Mouse (Mus musculus): Measurements from ENCODE around the gene Ift80.
"Not testable (repeated sequence)": the region's sequence is repeated elsewhere in the genome, so short reads cannot be mapped to it uniquely, and the experiment has no call there.

Ift80 gene

DNA sequence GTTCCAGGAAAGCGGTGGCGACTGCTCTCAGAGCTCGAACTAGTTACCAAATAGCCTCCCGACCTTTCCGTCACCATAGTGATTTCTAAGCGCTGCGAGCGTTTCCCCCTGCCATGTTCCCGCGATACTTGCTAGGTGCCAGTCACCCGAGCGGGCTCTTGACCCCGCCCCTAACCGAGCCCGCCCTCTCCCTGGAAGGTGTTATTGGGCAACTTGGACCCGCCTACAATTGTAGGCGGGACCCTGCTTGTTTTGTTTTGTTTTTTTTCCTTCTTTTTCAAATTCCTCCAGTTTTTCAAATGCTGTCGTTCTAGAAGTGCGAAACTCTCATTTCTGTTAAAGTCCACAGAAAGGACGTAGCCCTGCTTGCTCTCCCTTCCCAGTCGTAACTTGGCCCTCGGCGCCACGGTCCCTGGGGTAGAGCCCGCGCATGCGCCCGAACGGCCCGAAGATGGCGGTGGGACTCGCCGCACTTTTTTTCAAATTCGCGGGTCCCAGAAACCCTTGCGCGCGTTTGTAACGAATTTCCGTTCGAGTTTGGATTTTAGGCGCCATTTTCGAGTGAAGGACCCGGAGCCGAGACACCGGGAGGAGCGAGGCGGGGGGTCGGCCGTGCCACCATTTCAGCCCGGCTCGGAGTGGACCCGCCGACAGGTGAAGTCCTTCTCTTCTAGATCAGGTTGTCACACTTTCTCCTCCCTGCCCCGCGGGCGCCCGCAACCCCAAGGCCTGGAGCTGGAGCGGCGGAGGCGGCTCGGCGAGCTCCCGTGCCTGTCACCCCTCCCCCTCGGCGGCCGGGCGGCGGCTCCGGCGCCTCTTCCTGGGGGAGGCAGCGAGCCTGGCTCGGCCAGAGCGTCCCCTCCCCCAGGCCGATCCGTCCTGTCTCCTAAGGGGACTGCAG is at the start of gene Ift80, which contains the start of gene Smc4:
Gene Ift80, minus strand, starts transcription at position 134 of the 901 bp plus-strand sequence.
Gene Smc4, plus strand, starts transcription at position 302 of the 901 bp plus-strand sequence.
- peak; percentile 91 to 92 for DNase-seq (ENCODE audit: low spot score in 2 of 2)

DNA sequence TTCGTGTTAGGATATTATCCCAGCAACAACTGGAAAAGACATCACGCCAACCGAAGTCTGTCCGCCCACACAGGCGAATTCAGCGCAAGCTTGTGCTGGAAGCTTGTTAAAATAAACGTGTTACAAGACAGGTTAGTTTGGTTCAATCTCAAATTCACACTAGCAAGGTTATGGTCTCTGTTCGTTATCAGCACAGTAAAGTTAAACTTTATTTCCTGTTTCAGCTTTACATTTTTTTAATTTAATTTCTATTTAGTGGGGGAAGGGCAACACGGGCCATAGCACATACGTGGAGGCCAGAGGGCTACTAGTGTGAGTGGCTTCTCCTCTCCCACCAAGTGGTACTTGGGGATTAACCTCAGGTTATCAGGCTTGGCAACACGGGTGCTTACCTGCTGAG is 47.5 kb upstream of the Ift80 start:
- DNase-seq (ENCODE audit: low spot score in 2 of 2) = no peak

DNA sequence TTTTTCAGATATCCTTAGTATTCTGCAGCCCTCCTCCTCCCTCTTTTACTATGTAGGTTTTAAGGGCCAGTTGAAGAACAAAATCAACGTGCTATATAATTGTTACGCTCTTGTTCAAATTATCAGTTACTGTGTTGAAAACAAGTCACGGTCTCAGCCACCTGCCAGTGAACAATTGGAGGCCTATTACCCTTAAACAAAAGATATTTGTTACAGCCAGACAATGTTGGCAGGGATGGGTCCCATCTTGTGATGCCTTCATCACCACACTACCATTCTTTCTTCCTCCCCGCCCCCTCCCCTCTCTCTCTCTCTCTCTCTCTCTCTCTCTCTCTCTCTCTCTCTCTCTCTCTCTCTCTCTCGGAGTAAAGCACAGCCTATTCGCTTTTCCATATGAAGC is 44.6 kb upstream of the Ift80 start:
- no peak for DNase-seq (ENCODE audit: low spot score in 2 of 2)

DNA sequence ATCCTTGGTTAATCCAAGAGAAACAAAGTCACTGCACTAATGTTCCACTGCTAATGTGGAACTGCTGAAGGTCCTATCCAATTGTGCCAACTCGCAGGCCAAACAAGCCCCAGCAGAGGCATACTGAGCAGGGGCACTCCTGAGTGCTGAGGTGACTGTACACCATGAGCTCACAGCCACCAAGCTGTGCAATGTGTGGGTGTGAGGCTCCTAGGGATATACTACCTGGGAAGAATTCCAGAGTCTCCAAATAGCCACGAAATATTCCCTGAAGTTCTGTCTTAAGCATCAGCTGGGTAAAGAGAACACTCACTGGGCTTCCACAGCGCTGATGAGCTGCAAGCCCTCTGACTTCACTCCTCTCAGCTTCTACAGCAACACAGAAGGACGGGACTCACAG is 43.3 kb upstream of the Ift80 start:
- no peak for DNase-seq (ENCODE audit: low spot score in 2 of 2)

DNA sequence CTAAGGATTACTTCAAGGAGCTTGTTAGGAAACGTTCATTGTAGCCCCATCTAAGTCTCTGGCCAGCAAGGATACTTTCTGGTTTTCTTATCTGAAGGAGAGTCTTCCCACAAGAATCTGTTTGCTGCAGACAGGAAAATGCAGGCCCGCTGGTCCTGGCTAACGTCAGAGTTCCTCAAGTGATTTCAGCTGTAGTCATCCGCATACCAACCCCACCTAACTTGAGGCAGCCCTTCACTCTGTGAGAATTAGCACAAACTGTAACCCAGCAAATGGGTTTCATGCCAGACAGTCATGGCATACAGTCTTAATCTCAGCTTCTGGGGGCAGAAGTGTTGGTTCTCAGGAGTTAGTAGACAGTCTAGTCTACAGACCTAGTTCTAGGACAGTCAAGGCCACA is 42.1 kb upstream of the Ift80 start:
- no peak for DNase-seq (ENCODE audit: low spot score in 2 of 2)

DNA sequence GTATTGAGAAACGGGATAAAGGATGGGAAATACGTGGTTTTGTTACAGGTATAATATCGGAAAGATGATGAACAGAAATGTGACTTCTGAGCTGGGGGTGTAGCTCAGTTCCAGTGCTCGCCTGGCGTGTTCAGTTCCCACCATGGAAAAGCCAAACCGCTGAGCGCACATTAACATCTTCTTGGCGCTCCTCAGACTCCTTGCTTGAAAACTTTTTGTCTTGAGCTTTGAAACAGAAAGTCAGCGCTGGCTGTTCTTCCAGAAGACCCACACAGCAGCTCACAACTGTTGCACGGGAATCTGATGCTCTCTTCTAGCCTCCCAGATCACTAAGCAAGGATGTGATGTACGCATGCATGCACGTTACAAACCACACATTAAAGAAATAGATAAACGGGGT is 41.4 kb upstream of the Ift80 start:
- DNase-seq (ENCODE audit: low spot score in 2 of 2) = no peak

DNA sequence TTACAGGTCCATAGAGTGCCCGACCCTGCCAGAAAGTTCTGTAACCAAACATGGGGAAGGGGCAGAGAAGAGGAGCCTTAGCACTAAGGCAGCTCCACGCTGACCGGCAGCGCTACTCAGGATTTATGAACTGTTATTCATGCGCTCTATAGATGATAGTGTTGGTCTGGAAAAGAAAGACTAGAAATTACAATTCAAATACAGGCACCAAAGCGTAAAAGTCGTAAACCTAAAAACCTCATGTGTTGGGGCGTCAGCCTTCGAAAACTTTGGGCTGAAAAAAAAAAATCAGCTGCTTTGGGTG is 41.0 kb upstream of the Ift80 start:
- DNase-seq (ENCODE audit: low spot score in 2 of 2) = no peak

DNA sequence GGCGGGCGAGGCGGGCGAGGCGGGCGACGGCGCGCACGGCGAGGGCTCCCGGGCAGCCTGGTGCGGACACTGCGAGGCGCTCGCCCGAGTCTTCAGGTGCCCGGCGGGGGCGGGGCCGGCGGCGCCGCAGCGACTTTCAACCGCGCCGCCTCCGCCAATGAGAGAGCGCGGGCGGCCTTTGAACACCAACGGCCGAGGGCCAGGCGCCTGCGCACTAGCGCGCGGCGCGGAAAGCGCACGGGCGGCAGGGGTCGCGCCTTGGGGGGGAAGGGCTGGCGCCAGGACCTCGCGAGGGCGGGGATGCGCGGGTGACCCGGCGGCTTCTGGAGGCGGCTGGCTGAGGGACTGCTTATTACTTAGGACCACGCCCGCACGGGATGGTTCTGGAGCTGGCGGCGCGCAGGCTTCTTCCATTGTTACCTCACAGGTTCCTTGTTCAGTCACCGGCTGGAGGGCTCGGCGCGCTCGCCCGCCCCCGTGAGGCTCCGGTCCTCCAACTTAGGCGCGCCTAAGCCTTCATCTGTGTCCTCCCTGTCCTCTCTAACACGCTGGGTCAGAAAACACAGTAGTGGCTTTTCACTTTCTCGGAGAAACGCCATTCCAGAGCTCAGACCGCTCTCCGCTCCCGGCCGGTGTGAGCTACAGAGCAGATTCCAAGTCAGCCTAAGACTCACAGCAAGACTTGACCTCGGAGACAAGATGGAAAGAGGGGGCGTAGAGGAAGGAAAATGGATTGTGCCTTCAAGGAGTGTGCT is 40.5 kb upstream of the Ift80 start, which contains the start of gene Trim59:
Gene Trim59, minus strand, starts transcription at position 111 of the 755 bp plus-strand sequence.
- DNase-seq (ENCODE audit: low spot score in 2 of 2) = peak; percentile 70 to 74

DNA sequence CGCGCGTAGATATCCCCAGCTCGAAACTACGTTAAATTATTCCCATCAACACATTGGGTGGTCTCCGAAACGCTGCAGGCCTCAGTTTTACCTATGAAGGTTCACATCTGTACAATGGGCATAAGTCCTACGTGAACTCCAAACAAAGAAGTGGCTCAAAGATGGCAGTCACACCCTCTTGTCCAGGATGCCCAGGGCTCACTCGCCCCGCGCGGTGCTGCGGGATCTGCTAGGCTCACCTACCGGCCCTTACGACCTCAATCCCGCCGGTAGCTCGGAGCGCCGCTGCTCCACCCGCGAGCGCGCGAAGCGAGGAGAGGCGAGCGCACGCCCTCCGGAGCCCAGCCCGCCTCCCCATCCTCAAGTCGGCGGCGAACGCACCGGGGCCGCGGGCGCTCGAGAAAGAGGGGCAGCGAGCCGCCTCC is 39.8 kb upstream of the Ift80 start:
- peak; percentile 16 to 28 for DNase-seq (ENCODE audit: low spot score in 2 of 2)

DNA sequence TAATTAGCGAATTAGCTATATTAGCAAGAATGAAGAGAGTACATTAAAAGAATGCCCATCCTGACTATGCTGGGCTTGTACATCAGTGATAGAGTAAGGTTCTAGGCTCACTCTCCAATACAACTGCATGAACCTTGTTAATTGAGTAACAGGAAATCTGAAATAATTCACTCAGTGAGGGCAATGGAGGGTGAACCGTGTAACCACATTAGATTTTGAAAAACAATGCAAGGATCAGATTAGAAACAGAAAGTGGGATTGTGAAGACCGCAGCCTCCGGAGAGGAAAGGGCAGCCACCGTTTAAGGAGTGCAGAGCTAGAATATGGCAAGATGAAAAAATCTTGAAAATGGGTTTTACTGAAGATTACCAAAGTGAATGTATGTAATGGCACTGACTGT is 36.9 kb upstream of the Ift80 start:
- DNase-seq (ENCODE audit: low spot score in 2 of 2) = no peak

DNA sequence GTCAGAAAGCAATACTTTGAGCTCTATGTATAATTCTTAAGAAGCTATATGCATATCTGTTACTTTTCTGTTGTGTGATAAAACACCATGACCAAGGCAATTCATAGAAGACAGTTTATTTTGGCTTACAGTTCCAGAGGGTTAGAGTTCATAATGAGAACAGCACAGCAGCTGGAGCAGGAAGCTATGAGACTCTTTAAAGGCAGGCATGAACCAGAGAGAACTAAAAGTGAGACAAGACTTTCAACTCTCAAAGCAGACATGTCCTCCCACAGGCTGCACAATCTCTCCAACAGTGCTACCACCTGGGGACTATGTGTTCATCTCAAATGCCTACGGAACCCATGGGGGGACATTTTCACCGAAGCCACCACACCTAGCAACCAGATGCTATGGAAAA is 35.7 kb upstream of the Ift80 start:
- DNase-seq (ENCODE audit: low spot score in 2 of 2) = no peak

DNA sequence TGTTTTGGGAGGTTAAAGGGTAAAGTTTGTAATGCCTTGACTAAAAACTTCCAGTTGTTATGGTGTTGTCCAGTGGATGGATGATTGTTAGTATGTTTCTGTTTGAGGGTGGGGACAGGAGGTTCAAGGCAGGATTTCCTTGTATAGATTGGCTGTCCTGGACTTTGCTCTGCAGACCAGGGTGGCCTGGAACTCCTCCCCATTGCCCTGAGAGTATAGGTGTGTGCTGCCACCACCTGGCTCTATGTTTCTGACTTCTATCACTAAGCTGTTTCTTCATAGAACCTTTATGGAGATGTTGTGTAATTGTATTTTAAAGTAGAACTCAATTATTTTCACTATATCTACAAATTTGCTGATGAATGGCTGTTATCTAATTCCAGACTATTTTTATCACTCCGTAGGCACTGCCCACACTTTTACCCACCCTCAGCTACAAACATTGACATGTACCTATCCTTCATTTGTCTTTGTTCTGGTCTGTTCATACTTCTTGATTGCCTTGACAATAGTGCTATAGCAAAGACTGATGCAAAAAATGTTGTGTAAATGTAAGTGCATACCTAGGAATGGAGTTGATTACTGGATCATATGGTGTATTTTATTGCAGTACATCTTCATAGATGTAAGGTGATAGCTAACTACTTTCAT is 21.9 kb upstream of the Ift80 start:
- DNase-seq (ENCODE audit: low spot score in 2 of 2) = no peak

DNA sequence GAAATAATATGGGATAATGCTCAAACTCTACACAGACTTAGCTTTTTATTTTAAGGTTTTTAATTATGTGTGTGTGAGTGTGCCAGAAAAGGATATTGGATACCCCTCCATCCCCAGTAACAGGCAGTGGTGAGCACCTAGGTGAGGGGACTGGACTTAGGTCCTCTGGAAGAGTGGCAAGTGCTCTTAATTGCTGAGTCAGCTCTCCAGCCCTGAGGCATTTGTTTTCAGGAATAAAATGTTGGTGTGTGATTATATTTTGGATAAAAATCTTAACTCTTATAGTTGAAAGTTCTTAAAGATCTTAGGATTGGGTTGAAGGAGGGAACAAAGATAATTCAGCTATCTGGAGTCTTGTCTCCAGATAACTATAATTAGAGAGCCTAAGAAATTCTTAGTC is 16.4 kb upstream of the Ift80 start:
- no peak for DNase-seq (ENCODE audit: low spot score in 2 of 2)

DNA sequence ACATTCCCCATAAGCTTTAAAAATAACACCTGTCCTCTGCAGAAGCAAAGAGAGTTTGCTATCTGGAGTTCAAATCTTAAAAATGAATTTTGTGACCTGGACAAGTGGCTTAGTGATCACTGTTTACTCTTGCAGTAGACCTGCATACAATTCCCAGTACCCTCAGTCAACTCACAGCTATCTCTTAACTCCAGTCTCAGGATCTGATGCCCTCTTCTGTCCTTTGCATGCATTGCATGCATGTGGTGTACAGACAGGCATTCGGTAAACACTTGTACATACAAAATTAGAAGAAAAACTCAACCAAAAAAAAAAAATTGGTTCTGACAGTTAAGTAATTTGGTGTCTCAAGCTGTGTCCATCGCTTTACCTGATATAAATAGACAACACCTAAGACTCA is 15.9 kb upstream of the Ift80 start:
- no peak for DNase-seq (ENCODE audit: low spot score in 2 of 2)

DNA sequence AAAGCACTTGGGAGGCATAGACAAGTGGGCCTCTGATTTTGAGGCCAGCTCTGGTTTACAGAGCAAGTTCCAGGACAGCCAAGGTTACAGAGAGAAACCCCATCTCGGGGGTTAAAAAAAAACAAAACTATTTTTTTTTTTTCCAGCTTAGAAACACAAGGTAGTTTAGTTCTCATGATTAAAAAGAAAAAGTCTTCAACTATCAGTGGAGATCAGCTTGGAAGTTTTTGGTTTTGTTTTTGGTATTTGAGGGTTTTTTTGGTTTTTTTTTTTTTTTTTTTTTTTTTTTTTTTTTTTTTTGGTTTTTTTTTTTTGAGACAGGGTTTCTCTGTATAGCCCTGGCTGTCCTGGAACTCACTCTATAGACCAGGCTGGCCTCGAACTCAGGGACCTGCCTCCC is 14.3 kb upstream of the Ift80 start:
- not testable (repeated sequence) for DNase-seq (ENCODE audit: low spot score in 2 of 2)

DNA sequence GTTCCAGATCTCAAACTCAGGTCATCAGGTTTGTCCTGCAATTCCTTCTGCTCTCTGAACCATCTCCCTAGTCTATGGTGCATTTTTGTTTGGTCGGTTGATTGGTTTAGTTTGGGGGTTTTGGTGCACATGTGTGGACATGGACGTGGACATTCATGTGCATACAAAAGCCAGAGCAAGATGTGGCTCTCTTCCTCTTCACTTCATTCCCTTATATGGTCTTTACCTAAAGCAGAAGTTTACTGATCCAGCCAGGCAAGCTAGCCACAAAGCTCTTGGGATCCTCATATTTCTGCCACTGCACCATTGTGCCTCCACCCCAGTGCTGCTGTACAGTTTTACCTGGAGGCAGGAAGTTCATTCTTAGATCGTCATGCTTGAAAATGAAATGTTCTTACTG is 12.8 kb upstream of the Ift80 start:
- no peak for DNase-seq (ENCODE audit: low spot score in 2 of 2)

DNA sequence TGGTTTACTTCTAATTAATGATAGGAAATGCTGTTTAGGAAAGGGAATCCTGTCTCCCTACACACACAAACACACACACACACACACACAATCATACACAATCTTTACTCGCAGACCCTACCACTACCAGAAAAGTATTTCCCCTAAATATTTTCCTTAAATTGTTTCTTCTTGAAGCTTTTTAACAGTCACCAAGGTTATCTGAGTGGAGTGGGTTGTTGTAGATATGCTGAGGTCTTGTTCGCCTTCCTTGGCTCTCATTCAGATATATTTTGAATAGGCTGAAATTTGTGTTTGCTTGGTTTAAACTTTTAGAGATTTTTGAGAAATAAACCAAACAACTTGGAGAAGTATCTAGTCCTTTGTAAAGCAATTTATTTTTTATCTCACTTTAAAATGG is 4.5 kb upstream of the Ift80 start:
- DNase-seq (ENCODE audit: low spot score in 2 of 2) = no peak

DNA sequence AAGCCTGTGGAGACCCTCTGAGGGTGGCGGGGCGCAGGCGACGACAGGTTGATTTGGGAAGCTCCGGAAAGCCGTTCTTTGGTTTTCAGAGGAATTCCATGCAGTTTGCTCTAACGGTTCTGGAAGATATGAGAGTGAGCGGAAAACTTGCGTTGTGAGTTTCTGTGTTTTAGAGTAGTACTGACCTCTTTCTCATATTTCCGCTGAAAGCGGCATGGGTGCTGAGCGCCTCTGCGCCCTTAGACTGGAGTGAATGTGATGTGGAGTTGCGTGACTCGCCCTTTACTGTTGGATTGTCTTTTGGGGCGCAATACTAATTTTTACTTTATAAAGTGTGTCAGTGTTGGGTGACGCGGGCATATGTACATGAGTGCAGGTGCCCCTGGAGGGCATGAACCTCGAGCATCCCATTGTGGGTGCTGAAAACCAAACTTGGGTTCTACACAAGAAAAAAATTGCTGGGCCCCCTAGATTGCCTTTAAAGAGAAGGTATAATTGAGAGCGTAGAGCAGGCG is 1.9 kb upstream of the Ift80 start:
- DNase-seq (ENCODE audit: low spot score in 2 of 2) = no peak

DNA sequence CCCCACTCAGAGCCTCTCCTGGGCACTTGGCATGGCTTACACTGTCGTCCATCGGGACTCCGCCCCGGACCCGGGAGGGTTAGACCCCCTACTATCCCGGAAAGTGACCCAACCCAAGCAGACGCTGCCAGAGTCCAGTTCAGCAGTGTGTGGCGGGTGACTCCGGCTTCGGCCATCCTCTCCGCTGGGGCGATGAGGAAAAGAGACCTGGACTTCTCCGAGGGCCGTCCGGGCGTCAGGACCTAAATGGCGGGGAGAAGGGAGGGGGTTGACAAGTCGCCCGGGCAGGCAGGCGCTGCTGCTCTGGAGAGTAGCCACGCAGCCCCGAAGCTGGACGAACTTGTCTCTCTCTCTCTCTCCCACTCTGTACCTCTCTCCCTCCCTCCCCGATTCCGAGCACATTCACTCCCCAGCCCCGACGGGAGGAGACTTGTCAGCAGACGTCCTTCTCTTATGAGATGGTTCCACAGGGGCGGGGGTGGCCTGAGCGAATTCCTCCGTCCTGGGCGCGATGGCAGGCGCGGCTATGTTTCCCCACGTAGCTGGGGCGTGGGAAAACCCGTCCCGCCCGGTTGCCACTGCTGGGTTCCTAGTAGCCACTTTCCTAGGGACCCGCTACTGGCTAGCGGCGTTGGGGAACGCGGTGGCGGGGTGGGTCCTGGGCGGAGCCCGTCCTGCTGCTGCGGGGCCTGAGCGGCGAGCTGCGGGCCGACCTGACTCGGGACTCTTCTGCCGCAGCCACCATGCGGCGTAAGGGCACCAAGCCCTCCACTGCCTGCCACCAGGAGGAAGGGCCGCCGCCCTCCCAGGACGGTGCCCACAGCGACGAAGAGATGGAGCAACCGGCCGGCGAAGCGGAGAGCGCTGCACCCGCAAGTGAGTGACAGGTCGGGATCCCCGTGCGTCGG is 1.2 kb upstream of the Ift80 start:
- peak; percentile 5 to 17 for DNase-seq (ENCODE audit: low spot score in 2 of 2)

DNA sequence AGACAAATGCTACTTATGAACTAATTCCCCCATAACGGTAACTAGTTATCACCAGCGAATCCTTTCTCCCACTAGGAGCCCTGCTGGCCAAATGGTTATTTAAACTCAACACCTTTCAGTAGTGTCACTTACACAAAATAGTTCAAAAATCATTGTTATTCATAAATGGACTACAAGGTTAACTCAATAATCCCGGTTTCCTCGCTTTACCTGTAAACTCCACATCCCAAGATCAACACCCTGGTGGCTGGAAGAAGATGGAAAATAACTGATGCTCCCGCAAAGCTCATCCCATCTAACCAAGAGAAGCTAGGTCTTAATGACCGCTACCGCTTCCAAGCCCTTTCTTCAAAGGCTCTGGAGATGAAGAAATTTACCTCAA is 324 bp downstream of the Ift80 start:
- DNase-seq (ENCODE audit: low spot score in 2 of 2) = no peak

DNA sequence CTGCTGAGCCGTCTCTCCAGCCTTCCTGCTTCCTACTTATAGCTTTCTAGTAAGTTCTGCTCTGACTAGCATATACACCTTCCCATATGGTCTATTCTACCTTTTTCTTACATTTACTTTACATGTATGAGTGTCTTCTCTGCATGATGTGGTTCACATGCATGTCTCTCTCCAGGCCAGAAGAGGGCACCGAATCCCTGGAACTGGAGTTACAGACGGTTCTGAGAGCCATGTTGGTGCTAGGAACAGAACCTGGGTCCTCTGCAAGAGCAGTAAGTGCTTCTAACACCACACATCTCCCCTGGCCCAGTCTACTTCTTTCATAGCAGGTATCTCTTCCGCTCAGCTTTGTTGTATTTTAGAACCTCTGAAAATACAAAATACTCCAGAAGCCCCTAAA is 1.6 kb downstream of the Ift80 start:
- no peak for DNase-seq (ENCODE audit: low spot score in 2 of 2)

All from frontal cortex, postnatal 25 days (tissue).